Mouse (Mus musculus): ENCODE data around the gene Rac1.

Gene Rac1

GRCm38 (mm10) chr5:143463671-143464070, 64.2 kb downstream of the Rac1 start:
- no peak for DNase-seq (ENCODE audit: extremely low spot score, low read depth, low spot score)

All from hindlimb bud, embryonic 11.5 days (tissue).